Mouse (Mus musculus): ENCODE results near the gene Tbx3.

- TF ChIP-seq GATA1 (IDR thresholded peaks at IDR 0.05; ENCODE audit: low read length) (no peak), TAL1 (IDR thresholded peaks at IDR 0.05; ENCODE audit: low read length) (no peak)
Observed at GRCm38 (mm10) chr5:119683861-119684260, 13.4 kb downstream of the Tbx3 start.
